Mouse (Mus musculus): ENCODE measurements around the gene Samd13.
A peak's percentile ranks its signal among the peaks of the same experiment; 100 is the strongest.

Samd13 gene

GRCm38 (mm10) chr3:146671121-146671520 is 14.3 kb downstream of the Samd13 start:
- DNase-seq (ENCODE audit: low spot score in 2 of 2) = no peak

GRCm38 (mm10) chr3:146661907-146662306 is 23.5 kb downstream of the Samd13 start:
- no peak for DNase-seq (ENCODE audit: low spot score in 2 of 2)

- no peak for DNase-seq (ENCODE audit: low spot score in 2 of 2)
Observed at GRCm38 (mm10) chr3:146661001-146661400, 24.4 kb downstream of the Samd13 start.

DNA sequence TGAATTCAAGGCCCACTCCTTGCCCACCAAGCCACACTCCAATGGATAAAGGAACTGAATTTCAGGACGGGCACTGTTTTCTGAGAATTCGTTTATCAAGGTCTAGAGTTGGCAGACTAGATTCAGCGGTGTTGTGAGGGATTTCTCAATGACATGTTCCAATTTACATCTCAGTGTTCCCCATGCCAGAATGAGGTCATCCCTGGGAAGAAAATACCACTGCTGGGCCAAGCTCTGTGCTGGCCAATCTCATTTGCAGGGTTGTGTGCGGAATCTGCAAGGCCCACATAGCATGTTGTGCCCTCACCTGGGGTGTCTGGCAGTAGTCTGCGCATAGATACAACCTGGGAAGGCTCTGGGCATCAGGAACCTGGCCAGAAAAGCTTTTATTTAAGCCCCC is 26.1 kb downstream of the Samd13 start:
- DNase-seq (ENCODE audit: low spot score in 2 of 2) = no peak

DNA sequence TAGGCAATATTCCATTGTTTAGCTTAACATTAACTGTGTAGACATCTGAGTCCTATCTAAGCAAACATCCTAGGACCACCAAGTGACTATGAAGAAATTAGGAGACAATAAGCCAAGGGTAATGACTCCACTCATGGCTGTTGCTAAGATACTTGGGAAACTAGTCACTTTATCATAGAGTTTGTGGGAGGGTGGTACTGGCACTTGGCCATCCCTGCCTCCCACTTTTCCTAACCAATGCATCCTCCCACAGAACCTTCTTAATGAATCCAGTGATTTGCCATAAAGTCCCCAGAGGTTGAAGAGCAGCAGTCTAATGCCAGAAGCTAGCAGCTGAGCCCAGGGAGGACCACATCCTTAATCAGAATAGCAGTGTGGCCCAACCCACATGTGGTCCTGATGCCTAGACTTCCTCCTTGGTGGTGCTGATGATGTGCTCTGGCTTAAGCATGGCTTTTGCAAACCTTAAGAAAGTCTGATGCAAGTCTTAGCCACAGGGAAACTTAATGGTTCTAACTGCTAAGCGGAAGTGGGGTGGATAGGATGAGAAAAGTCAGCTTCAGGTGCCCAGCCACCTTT is 27.2 kb downstream of the Samd13 start:
- no peak for DNase-seq (ENCODE audit: low spot score in 2 of 2)

DNA sequence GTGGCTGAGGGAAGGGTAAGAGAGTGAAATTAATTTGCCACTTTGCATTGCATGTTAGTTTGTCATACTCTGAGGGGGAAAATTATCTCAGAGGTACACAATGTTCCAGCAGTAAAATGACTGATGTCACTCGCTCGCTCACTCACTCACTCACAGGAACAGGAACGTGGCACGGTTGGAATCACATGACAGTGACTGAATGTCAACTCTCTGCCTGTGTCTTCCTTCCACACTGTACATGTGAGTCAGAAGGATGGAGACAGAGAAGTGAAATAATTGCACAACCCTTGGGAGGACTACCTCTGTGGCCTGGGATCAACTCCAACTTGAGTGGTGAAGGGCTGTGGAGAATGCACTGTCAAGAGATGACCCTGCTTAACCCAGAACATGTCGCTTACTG is 28.0 kb downstream of the Samd13 start:
- DNase-seq (ENCODE audit: low spot score in 2 of 2) = no peak

GRCm38 (mm10) chr3:146655111-146655577 is 30.2 kb downstream of the Samd13 start:
- no peak for DNase-seq (ENCODE audit: low spot score in 2 of 2)

- DNase-seq (ENCODE audit: low spot score in 2 of 2) = no peak
Observed at GRCm38 (mm10) chr3:146653692-146654091, 31.7 kb downstream of the Samd13 start.

DNA sequence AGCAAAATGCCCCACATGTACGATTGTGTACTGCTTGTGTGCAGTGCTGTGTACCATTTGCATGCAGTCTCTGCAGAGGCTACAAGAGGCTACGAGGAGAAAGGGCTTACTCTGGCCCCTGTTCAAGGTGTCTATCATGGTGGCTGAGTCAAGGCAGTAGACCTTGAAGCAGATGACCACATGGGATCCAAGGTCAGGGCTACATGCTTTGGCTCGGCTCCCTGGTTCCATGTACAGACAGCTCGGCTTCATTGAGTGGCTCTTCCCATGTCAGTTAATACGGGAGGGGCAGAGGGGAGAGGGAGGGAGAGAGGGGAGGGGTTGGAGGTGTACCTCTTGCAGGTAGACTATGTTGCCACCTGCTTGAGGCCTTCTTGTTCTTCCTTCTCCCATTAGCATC is 33.0 kb downstream of the Samd13 start:
- DNase-seq (ENCODE audit: low spot score in 2 of 2) = no peak

DNA sequence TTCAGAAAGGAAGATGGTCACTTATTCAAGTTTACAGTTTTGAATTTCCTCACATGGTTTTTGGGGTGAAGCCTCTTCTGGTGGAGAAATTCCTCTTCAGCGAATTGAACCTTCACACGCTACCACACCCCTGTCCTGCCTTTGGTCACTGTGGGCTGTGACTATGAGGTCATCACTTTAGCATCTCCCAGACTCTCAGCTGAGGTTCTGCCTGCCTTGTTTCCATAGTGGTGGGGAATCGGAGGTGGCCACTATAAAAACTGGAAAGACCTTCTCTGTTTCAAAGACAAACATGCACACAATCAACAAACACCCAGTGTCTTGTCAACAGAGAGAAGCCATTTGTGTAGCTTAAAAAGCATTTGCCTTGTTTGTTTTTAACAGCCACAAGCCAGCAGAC is 34.2 kb downstream of the Samd13 start, which contains the start of gene 4930503B20Rik:
4930503B20Rik (minus strand) TSS at position 101 of the 400 bp plus-strand sequence.
- no peak for DNase-seq (ENCODE audit: low spot score in 2 of 2)

DNA sequence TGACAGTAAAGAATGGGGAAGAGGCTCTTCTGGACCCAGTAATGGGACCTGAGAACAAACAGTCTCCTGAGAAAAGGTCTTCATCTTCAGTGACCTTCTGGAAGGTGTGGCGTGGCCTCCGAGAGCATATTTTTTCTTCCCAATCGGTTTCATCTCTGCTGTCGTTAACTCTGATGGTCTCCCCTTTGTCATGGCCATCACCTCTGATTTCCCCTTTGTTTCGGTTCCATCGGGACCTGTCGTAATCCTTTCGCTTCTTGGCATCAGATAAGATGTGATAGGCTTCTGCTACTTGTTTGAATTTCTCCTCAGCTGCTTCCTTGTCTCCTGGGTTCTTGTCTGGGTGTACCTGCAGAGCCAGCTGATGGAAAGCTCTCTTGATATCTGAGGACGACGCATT is 34.7 kb downstream of the Samd13 start:
- no peak for DNase-seq (ENCODE audit: low spot score in 2 of 2)

DNA sequence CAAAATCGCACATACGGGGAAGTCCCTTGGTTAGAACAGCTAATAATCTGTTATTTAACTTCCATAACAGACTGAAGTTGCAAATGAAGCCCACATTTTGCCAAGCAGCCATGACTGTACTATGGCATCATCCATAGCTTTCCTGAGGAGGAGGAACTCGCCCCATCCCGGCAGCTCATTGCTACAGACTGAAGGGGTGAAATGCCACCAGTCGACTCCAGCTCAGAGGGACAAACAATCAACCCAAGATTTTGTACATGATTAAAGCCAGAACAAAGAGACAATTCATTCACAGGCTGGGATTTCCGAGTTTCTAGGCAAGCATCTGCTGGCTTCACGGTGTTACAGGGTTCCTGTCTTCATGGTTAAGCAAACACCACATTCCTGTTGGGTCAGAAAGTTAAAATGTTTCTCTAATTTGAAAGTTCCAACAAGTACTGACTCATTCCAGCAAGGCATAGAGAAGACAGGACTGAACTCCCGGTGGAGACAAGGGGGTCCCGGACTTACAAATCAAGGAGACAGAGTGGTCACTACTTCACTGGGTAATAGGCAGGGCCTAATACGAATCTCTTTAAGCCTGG is 36.0 kb downstream of the Samd13 start:
- no peak for DNase-seq (ENCODE audit: low spot score in 2 of 2)

DNA sequence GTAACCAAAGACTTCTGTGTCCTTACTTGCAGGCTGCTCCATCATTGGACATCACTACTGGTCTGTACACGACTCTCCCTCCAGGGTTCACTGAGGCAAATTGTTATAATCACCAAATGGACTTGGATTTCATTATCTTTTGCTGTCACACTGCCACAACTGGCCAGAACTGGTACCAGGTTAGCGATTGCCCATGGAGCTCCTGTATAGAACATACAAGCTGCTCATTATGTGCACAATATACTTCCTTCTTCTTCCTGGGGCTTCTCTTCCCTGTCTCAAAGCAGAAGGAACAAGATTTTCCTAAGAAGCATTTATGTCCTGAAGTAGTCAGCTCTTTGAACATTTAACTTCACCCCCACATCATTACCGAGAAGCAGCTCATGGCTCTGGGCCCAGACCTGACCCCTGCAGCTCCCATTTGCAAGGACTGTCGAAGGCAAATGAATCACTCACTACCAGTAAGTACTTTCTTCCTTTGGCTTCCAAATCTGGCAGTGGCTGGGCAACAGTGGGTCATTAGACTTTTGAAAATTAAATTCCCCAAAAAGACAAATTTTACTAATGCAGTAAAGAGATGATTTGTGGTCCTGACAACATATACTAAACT is 43.5 kb downstream of the Samd13 start:
- DNase-seq (ENCODE audit: low spot score in 2 of 2) = no peak

- no peak for DNase-seq (ENCODE audit: low spot score in 2 of 2)
Observed at GRCm38 (mm10) chr3:146632506-146632905, 52.9 kb downstream of the Samd13 start.

DNA sequence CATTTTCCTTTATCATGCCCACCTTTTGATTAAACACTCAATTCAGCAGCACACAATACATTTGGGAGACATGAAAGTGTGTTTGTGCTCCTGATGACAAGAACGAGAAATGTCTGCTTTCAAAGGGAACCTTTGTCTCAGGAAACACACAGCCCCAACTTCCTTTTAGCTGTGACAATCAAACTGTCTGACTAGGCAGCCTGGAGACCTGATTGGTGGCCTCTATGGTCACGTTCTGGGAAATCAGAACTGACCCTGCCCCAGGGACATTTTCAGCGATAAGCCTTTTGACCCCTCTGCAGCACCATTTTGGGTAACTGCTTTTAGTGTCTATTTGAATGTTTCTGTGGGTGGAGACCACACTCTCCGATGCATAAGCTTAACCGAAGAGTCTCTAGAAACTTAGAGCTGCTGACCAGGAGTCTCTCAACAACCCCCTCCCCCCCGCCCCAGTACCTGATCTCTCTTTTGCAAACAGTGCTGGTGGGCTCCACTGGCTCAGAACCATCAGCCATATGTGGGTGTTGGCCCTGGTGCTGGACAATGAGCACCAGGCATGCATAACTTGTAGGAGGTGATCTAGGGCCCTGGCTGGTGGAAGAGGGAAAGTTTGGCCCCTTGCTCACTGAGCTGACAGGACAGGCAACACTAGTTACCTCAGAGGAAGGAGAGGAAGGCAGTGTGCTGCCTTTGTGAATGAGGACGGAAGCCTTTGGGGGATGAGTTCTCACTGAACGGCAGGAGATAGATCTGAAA is 57.0 kb downstream of the Samd13 start:
- DNase-seq (ENCODE audit: low spot score in 2 of 2) = no peak

DNA sequence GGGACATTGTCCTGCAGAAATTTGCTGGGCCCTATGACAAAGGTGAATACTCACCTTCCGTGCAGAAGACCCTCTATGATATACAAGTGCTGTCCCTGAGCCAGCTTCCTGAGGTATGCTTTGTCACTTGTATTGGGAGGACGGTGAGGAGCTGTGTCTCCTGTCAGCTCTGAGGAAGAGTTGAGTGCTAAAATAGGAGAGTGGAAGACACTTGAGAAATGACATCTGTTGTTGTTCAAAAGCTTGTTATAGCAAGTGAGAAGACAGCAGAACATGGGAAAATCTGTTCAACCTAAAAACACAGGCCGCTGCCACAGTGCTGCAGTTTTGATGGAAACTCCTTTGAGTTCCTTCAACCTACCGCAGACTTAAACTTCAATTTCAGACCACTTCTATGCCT is 59.6 kb downstream of the Samd13 start:
- DNase-seq (ENCODE audit: low spot score in 2 of 2) = no peak

GRCm38 (mm10) chr3:146621966-146622365 is 63.4 kb downstream of the Samd13 start:
- no peak for DNase-seq (ENCODE audit: low spot score in 2 of 2)

DNA sequence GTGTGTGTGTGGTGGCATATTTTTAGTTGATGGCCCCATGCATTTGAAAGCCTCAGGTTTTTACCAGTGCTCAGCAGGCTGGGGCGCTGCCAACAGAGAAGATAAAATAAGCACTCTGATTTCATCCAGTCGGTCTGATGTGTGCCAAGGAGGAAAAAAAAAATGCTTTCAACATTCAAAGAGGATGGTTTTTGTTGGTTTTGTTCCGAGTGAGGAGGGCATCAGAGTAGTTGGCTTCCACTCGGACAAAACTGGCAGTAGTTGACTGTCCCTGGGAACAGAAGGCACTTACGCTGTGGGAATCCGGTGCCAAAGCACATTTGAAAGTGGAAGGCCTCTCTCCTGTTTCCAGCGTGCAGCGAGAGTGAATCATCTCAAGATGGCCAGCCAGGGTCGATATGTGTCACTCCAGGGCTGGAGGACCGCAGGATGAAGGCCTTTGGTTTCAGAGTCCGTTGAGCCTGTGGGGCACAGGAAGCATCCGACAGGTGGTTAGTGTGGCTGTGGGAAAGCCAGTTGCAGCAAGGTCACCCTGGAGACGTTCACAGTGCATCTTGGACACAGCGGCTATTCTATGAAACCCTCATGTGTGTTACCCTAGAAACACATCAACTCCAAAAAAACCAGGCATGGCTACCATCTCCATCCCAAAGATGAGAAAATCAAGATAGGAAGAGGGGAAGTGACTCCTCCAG is 64.7 kb downstream of the Samd13 start:
- peak; percentile 75 to 84 for DNase-seq (ENCODE audit: low spot score in 2 of 2)

DNA sequence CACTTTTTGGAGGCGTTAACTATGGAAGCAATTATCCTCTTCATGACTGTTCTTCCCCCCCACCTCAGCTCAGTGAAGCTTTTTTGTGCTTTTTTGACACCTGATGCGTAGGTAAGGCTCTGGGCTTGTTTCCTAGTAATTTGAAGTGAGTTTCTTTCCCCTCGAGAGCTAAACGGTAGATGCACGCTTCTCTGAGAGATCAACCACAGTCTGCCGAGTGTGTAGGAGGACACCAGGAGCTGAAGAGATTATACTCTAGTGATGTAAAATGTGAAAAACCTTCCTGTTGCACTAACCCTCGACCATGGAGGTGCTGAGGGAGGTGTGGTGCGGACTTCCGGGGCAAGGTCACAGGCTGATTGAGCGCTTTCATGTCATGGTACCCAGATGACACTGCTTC is 65.3 kb downstream of the Samd13 start:
- DNase-seq (ENCODE audit: low spot score in 2 of 2) = no peak

DNA sequence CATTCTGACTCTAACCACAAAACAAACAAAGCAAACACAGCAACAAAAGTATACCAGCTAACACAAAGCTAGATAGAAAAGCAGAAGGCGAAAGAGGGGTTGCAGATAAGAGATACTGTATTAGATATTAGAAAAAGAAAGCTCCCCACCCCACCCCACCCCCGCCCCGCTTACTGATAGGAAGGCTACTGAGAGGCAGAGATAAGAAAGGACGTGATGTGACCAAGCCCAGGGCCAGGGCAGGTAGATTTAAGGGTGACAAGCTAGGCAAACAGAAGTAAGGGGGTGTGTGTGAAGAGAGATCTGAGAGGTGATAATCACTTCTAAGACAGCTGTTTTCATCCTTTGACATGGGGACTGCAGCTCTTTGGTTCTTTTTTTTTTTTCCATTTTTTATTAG is 67.0 kb downstream of the Samd13 start:
- no peak for DNase-seq (ENCODE audit: low spot score in 2 of 2)

GRCm38 (mm10) chr3:146617946-146618345 is 67.4 kb downstream of the Samd13 start:
- DNase-seq (ENCODE audit: low spot score in 2 of 2) = no peak
